Mouse (Mus musculus) cerebellum, adult 8-10 months (tissue): Measurements from ENCODE around the gene Tpsab1.

Experiments
- DNase-seq: peaks from one replicate; pipeline ENCODE4 v3.0.0; 2022

Gene Tpsab1

GRCm38 (mm10) chr17:25345462-25345861, at the start of gene Tpsab1:
Gene Tpsab1, minus strand, starts transcription at chr17:25345562.
- DNase-seq, result no peak

- DNase-seq, result no peak
These were observed 49.2 kb upstream of the Tpsab1 start for GRCm38 (mm10) chr17:25394526-25394925.

GRCm38 (mm10) chr17:25374011-25374410, 28.6 kb upstream of the Tpsab1 start:
- no peak for DNase-seq

- no peak for DNase-seq
These were observed 27.1 kb upstream of the Tpsab1 start for GRCm38 (mm10) chr17:25372491-25372890.

- DNase-seq, result no peak
These were observed 23.6 kb upstream of the Tpsab1 start, which contains the start of gene Tpsg1 for GRCm38 (mm10) chr17:25368973-25369372. Gene Tpsg1, plus strand, starts transcription at chr17:25369273.

GRCm38 (mm10) chr17:25366005-25366404, 20.6 kb upstream of the Tpsab1 start, which contains the start of gene Tpsb2:
Gene Tpsb2, plus strand, starts transcription at chr17:25366305.
- no peak for DNase-seq

- peak; percentile 13 for DNase-seq
These were observed 18.4 kb upstream of the Tpsab1 start for GRCm38 (mm10) chr17:25363726-25364125.

GRCm38 (mm10) chr17:25361291-25361690, 15.9 kb upstream of the Tpsab1 start:
- DNase-seq, result no peak

GRCm38 (mm10) chr17:25341490-25341889, 3.9 kb downstream of the Tpsab1 start:
- no peak for DNase-seq

GRCm38 (mm10) chr17:25340003-25340402, 5.4 kb downstream of the Tpsab1 start:
- DNase-seq, result no peak

GRCm38 (mm10) chr17:25338218-25338617, 7.1 kb downstream of the Tpsab1 start:
- DNase-seq, result no peak

GRCm38 (mm10) chr17:25333943-25334342, 11.4 kb downstream of the Tpsab1 start:
- peak; percentile 26 for DNase-seq

- no peak for DNase-seq
These were observed 13.0 kb downstream of the Tpsab1 start for GRCm38 (mm10) chr17:25332321-25332720.

- DNase-seq, result no peak
These were observed 22.4 kb downstream of the Tpsab1 start for GRCm38 (mm10) chr17:25322930-25323329.

- DNase-seq, result no peak
These were observed 24.5 kb downstream of the Tpsab1 start for GRCm38 (mm10) chr17:25320819-25321218.

GRCm38 (mm10) chr17:25318354-25318753, 27.0 kb downstream of the Tpsab1 start, which contains the start of gene Prss29:
Gene Prss29, plus strand, starts transcription at chr17:25318654.
- no peak for DNase-seq

GRCm38 (mm10) chr17:25308346-25308745, 37.0 kb downstream of the Tpsab1 start, which contains the start of gene Prss28:
Gene Prss28, plus strand, starts transcription at chr17:25308646.
- DNase-seq, result no peak

- DNase-seq, result no peak
These were observed 47.3 kb downstream of the Tpsab1 start, which contains the start of gene Prss34 for GRCm38 (mm10) chr17:25298094-25298493. Gene Prss34, plus strand, starts transcription at chr17:25298394.

GRCm38 (mm10) chr17:25294111-25294510, 51.3 kb downstream of the Tpsab1 start:
- no peak for DNase-seq

- DNase-seq, result no peak
These were observed 51.9 kb downstream of the Tpsab1 start for GRCm38 (mm10) chr17:25293495-25293894.
